Mouse (Mus musculus) cortical plate, adult 2 months (tissue): ENCODE measurements around the gene Slc25a34.

ENCODE experiments used
- CTCF ChIP-seq: fragments of 200-500 bp; IDR thresholded peaks from 2 replicates; pipeline ENCODE4 v1.5.1; 2011; ENCODE audit warnings: mild to moderate bottlenecking, control low read depth, low read length; ENCODE audit not compliant: insufficient read depth; ENCODE audit errors: extremely low read depth
- POLR2A ChIP-seq: fragments of 200-500 bp; IDR thresholded peaks from 2 replicates; pipeline ENCODE4 v1.6.1; 2011; ENCODE audit warnings: mild to moderate bottlenecking, low read length, control low read depth; ENCODE audit not compliant: insufficient read depth; ENCODE audit errors: extremely low read depth

DNA sequence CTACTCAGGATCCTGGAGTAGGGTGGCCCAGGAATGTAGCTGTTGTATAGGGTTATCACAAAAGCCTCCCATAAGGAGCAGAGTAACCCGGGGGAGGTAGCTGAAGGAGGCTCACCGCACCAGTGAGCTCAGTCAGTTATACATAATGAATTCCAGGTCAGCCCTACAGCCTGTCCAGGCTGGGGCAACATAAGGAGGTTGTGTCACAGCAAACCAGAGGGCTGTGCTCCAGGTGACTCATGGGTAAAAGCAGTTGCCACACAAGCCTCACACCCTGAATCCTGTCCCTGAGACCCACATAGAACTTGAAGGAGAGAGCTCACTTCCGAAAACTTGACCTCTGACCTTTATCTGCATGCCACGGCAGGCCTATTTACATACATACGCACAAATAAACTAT is 54.7 kb downstream of the Slc25a34 start:
- TF ChIP-seq CTCF = no peak
- no peak for TF ChIP-seq POLR2A
